Mouse (Mus musculus) monocyte, adult 2 months (primary cell): ENCODE results near the gene Rab39.

Source experiments
- DNase-seq, 2 experiments: peaks; one replicate each; pipeline ENCODE4 v3.0.0; 2022; ENCODE audit warnings: low spot score in 2 of 2, low read depth in 1 of 2

Gene Rab39

DNA sequence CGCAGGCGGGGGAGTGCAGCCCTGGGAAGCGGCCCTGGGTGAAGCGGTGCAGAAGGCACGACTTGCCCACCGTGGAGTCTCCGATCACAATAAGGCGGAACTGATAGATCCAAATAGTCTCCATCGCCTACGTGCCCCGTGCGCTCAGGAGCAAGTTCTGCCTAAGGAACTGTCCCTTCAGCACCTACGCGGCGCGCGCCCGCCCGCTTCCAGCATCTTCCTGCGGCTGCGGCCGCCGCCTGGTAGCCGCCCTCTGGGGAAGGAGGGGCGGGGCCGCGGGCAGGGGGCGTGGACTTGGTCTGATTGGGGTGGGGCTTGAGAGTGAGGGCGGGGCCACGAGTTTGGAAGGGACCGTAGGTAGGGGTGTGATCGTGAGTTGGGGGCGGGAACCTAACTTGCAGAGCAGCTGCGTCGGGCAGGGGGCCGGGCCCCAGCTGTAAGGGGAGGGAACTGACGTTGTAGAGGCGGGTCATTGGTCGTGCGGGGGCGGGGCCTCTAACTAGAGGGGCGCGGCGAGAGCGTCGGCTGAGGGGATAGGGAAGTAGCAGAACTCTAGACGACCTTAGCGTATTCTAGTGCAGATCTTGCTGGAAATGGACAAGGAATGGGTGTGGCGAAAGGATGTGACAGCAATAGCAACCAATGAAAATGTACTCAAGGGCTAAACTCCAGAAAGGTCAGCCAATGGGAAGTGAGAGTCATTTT lies at the start of gene Rab39:
Rab39 (minus strand) TSS at position 241 of the 705 bp plus-strand sequence.
- DNase-seq, result peak; percentile 68 to 88

- no peak for DNase-seq
Measured at GRCm38 (mm10) chr9:53754801-53755200, 48.8 kb upstream of the Rab39 start.

- no peak for DNase-seq
Measured at GRCm38 (mm10) chr9:53750899-53751298, 44.9 kb upstream of the Rab39 start.

DNA sequence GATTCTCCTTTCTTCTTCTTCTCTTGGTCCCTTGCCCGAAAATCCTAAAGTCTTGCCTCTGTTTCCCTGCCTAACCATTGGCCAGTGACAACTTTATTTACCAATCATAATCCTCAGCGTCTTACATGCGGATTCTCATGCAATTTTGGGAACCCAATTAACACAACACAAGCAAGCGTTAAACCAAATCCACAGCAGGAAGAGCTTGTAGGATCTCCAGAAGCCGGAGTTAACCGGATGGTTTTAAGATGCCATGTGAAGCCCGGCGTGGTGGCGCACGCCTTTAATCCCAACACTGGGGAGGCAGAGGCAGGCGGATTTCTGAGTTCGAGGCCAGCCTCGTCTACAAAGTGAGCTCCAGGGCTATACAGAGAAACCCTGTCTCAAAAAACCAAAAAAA lies 44.4 kb upstream of the Rab39 start:
- no peak for DNase-seq

DNA sequence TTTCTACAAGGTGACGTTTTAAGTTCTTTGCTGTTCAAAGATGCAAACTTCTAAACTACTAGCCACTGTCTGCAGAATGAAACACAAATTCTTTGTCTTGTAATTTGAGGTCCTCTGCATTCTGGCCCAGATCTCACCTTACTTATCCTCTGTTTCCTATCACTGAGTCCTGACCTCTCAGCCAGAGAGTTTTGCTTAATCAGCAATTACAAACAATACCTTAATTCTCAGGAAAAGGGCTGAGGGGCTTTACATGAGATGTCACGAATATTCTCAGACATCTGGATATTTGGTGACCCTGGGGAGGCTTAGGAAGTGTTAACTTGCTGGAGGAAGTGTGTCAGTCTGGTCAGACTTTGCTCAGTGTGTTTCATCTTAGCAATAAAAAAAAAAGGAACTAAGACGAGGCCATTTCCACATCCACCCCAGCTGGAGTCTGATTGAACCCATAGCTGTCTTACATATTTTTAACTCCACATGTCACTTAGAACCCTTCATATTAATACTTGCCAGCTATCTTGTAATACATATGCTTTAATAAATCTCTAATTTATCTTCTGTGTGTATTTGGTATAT lies 34.9 kb upstream of the Rab39 start:
- no peak for DNase-seq

GRCm38 (mm10) chr9:53705491-53705991 lies 491 bp downstream of the Rab39 start:
- no peak for DNase-seq

- DNase-seq, result no peak
Measured at GRCm38 (mm10) chr9:53702991-53703390, 3.0 kb downstream of the Rab39 start.

- peak in 1 of 2 experiments; percentile 4 for DNase-seq
Measured at GRCm38 (mm10) chr9:53700496-53700895, 5.5 kb downstream of the Rab39 start.

GRCm38 (mm10) chr9:53695846-53696245 lies 10.2 kb downstream of the Rab39 start:
- no peak for DNase-seq

- DNase-seq, result no peak
Measured at GRCm38 (mm10) chr9:53693718-53694117, 12.3 kb downstream of the Rab39 start.

GRCm38 (mm10) chr9:53691745-53692670 lies 14.0 kb downstream of the Rab39 start:
- DNase-seq, result no peak

GRCm38 (mm10) chr9:53680851-53681250 lies 25.2 kb downstream of the Rab39 start:
- DNase-seq, result no peak

DNA sequence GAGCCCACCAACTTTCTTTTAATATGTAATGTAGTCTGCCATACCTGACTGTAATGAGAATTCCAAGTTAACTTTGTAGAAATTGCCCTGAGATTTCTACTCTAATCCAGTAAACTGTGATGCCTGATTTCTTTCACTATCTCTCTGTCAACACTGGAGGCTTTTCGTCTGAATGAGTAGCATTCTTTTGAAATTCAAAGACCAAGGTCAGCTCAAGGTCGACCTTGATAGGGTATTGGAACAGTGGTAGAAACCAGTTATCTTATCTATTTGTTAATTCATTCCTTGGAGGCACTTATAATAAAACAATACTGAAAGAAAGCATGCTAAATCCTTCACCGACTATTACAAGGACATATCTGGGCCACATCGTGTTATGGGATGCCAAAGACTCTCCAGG lies 29.1 kb downstream of the Rab39 start:
- no peak for DNase-seq

- peak; percentile 24 to 50 for DNase-seq
Measured at GRCm38 (mm10) chr9:53673571-53673970, 32.5 kb downstream of the Rab39 start.

DNA sequence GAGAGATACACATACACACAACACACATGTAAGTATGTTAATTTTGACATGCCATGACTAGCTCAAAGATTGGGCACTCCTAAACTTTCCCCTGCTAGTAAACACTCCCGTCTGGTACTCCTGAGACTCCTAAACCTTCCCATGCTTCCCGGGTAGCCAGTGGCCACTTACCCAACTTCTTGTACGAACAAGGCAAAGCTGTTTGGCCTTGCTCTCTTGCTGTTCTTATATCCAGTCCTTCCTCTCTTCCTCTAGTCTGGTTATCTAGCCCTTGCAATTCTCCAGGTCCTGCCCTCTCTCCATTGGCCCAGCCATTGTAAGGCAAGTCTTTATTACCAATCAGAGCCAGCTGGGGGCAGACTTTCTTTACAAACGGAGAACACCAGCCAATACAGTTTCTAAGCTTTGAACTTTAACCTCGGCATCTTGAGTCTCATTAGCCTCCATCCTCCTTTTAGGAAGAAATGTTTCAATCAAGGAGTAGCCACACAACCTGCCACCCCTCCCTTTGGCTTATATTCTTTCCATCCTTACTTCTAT lies 36.3 kb downstream of the Rab39 start, which contains the start of gene Cul5:
Cul5 (minus strand) TSS at position 335 of the 540 bp plus-strand sequence.
- DNase-seq, result peak in 1 of 2 experiments; percentile 6

- DNase-seq, result peak; percentile 72 to 90
Measured at GRCm38 (mm10) chr9:53667020-53667669, 38.9 kb downstream of the Rab39 start.

GRCm38 (mm10) chr9:53666665-53667019 lies 39.4 kb downstream of the Rab39 start:
- no peak for DNase-seq

DNA sequence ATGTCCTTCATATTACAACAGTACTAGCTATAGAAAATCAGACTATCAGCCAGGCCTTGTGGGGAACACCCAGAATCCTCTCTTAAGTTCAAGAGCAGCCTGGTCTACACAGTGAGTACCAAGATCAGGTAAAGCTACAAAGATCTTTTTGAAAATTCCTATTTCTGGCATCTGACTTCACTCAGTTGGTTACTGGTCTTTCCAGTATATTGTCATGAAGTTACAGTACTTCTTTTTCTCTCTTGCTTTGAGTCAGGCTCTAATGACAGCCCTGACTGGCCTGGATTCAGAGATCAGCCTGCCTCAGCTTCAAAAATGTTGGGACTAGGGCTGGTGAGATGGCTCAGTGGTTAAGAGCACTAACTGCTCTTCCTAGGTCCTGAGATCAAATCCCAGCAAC lies 40.6 kb downstream of the Rab39 start:
- no peak for DNase-seq

DNA sequence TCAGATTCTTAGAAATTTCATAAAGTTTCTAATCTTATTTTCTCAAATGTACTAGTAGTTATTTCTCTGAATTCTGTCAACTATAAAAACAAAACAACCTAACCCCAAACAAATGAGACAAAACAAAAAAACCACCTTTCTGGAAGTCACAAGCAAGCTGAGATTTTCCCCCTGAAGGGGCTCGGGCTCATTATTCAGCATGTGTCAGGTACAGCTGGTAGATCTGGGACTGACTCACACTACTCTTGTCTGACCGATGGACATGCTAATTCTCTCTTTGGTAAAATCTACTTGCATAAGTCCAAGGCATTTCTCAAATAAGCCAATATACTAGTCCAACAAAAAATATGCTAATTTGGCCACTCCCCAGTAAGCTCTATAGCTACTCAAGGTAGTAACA lies 41.2 kb downstream of the Rab39 start:
- DNase-seq, result no peak

GRCm38 (mm10) chr9:53634796-53635195 lies 71.2 kb downstream of the Rab39 start:
- DNase-seq, result no peak
